Mouse (Mus musculus) MEL (cell line): ENCODE data around the gene Utrn. TPM values are rescaled to one million over a fixed set of nuclear protein-coding genes. Genes with fewer than 3 reads are reported as not detected.
A peak's percentile ranks its signal among the peaks of the same experiment; 100 is the strongest.

Experiments
- DNase-seq: peaks from one replicate; pipeline ENCODE4 v3.0.0; 2011; ENCODE audit warnings: low read depth, low spot score
- H3K27ac ChIP-seq: 2 replicates; pipeline ENCODE4 v1.5.1; 2012; ENCODE audit warnings: low read depth, mild to moderate bottlenecking, control low read depth, low read length, moderate library complexity; ENCODE audit not compliant: control insufficient read depth
- H3K27me3 ChIP-seq, 2 experiments: fragments of 150-350 bp in 1 of 2; sonication (generic) in 1 of 2; 2 replicates each; pipeline ENCODE4 v1.6.1; 2012; ENCODE audit warnings: low read length in 2 of 2, mild to moderate bottlenecking in 2 of 2, improper control_type of control experiment in 1 of 2, moderate library complexity in 1 of 2; ENCODE audit not compliant: insufficient read depth in 2 of 2, control insufficient read depth in 1 of 2
- H3K36me3 ChIP-seq, 2 experiments: 2 replicates each; pipeline ENCODE4 v1.6.1; 2012 to 2014; ENCODE audit warnings: low read length in 2 of 2, improper control_type of control experiment in 1 of 2, inconsistent platforms in 1 of 2, mild to moderate bottlenecking in 1 of 2; ENCODE audit not compliant: insufficient read depth in 2 of 2, control insufficient read depth in 1 of 2
- H3K4me1 ChIP-seq, 2 experiments: fragments of 150-350 bp in 1 of 2; sonication (generic) in 1 of 2; 2 replicates each; pipeline ENCODE4 v1.6.1; 2012; ENCODE audit warnings: low read length in 2 of 2, improper control_type of control experiment in 1 of 2, mild to moderate bottlenecking in 1 of 2; ENCODE audit not compliant: insufficient read depth in 2 of 2, control insufficient read depth in 1 of 2
- H3K4me3 ChIP-seq, 2 experiments: fragments of 150-350 bp in 1 of 2; sonication (generic) in 1 of 2; 2 replicates each; pipeline ENCODE4 v1.5.1; 2012; ENCODE audit warnings: low read depth in 2 of 2, low read length in 2 of 2, mild to moderate bottlenecking in 2 of 2, moderate library complexity in 2 of 2, control low read depth in 1 of 2, improper control_type of control experiment in 1 of 2; ENCODE audit not compliant: control insufficient read depth in 1 of 2, insufficient read depth in 1 of 2
- H3K79me2 ChIP-seq: 2 replicates; pipeline ENCODE4 v1.6.1; 2012; ENCODE audit warnings: mild to moderate bottlenecking, low read length, moderate library complexity; ENCODE audit not compliant: control insufficient read depth, poor library complexity, insufficient read depth
- H3K9ac ChIP-seq: 2 replicates; pipeline ENCODE4 v1.6.1; 2012; ENCODE audit warnings: low read depth, mild to moderate bottlenecking, control low read depth, low read length, moderate library complexity; ENCODE audit not compliant: control insufficient read depth, poor library complexity, severe bottlenecking
- H3K9me3 ChIP-seq: fragments of 150-350 bp; sonication (generic); replicated peaks from 2 replicates; pipeline ENCODE4 v1.6.1; 2012; ENCODE audit warnings: mild to moderate bottlenecking, low read length, improper control_type of control experiment, moderate library complexity; ENCODE audit not compliant: insufficient read depth
- BHLHE40 ChIP-seq: IDR thresholded peaks from 2 replicates; pipeline ENCODE4 v1.6.1; 2012; ENCODE audit warnings: low read depth, mild to moderate bottlenecking, inconsistent platforms, low read length, improper control_type of control experiment, borderline replicate concordance
- CHD2 ChIP-seq: IDR thresholded peaks from 2 replicates; pipeline ENCODE4 v1.6.1; 2011; ENCODE audit warnings: low read length, improper control_type of control experiment
- E2F4 ChIP-seq: IDR thresholded peaks from 2 replicates; pipeline ENCODE4 v1.6.1; 2011; ENCODE audit warnings: low read depth, low read length, improper control_type of control experiment, borderline replicate concordance
- ELF1 ChIP-seq: IDR thresholded peaks from 2 replicates; pipeline ENCODE4 v1.6.1; 2014; ENCODE audit warnings: low read depth, mild to moderate bottlenecking, inconsistent platforms, low read length, improper control_type of control experiment, moderate library complexity
- EP300 ChIP-seq, 2 experiments: IDR thresholded peaks; 2 replicates each; pipeline ENCODE4 v1.6.1; 2011; ENCODE audit warnings: improper control_type of control experiment in 2 of 2, low read length in 2 of 2, low read depth in 1 of 2, mild to moderate bottlenecking in 1 of 2
- ETS1 ChIP-seq: IDR thresholded peaks from 2 replicates; pipeline ENCODE4 v1.6.1; 2012; ENCODE audit warnings: low read depth, mild to moderate bottlenecking, inconsistent platforms, low read length, improper control_type of control experiment, moderate library complexity
- GATA1 ChIP-seq: IDR thresholded peaks from 2 replicates; pipeline ENCODE4 v1.6.1; 2011; ENCODE audit warnings: low read depth, low read length, improper control_type of control experiment
- HCFC1 ChIP-seq: IDR thresholded peaks from 2 replicates; pipeline ENCODE4 v1.6.1; 2012; ENCODE audit warnings: low read depth, mild to moderate bottlenecking, inconsistent platforms, low read length, improper control_type of control experiment, moderate library complexity
- KAT2A ChIP-seq: conservative IDR thresholded peaks from 2 replicates; pipeline ENCODE4 v1.6.1; 2012; ENCODE audit warnings: low read depth, low read length, improper control_type of control experiment, inconsistent platforms
- MAX ChIP-seq: IDR thresholded peaks from 2 replicates; pipeline ENCODE4 v1.6.1; 2011; ENCODE audit warnings: low read length, improper control_type of control experiment
- MAZ ChIP-seq: IDR thresholded peaks from 2 replicates; pipeline ENCODE4 v1.6.1; 2012; ENCODE audit warnings: low read depth, mild to moderate bottlenecking, inconsistent platforms, low read length, improper control_type of control experiment
- MEF2A ChIP-seq: IDR thresholded peaks from 2 replicates; pipeline ENCODE4 v1.6.1; 2014; ENCODE audit warnings: low read depth, mild to moderate bottlenecking, inconsistent platforms, low read length, improper control_type of control experiment; ENCODE audit not compliant: poor library complexity, insufficient replicate concordance, severe bottlenecking; ENCODE audit errors: extremely low read depth
- MXI1 ChIP-seq: IDR thresholded peaks from 2 replicates; pipeline ENCODE4 v1.6.1; 2011; ENCODE audit warnings: mild to moderate bottlenecking, low read depth, low read length, improper control_type of control experiment
- MYC ChIP-seq: IDR thresholded peaks from 2 replicates; pipeline ENCODE4 v1.6.1; 2011; ENCODE audit warnings: low read depth, mild to moderate bottlenecking, low read length, improper control_type of control experiment, moderate library complexity
- NRF1 ChIP-seq: IDR thresholded peaks from 2 replicates; pipeline ENCODE4 v1.6.1; 2014; ENCODE audit warnings: low read depth, mild to moderate bottlenecking, inconsistent platforms, low read length, improper control_type of control experiment, moderate library complexity; ENCODE audit not compliant: poor library complexity, insufficient read depth, severe bottlenecking
- POLR2AphosphoS2 ChIP-seq: IDR thresholded peaks from 2 replicates; pipeline ENCODE4 v1.6.1; 2011; ENCODE audit warnings: low read length, improper control_type of control experiment
- POLR2AphosphoS5 ChIP-seq: IDR thresholded peaks from 2 replicates; pipeline ENCODE4 v1.6.1; 2012; ENCODE audit warnings: low read depth, borderline replicate concordance, mild to moderate bottlenecking, inconsistent platforms, low read length, moderate library complexity, mixed read lengths
- RAD21 ChIP-seq: IDR thresholded peaks from 2 replicates; pipeline ENCODE4 v1.6.1; 2011; ENCODE audit warnings: mild to moderate bottlenecking, low read depth, low read length, improper control_type of control experiment
- RCOR1 ChIP-seq: IDR thresholded peaks from 2 replicates; pipeline ENCODE4 v1.6.1; 2012; ENCODE audit warnings: low read depth, mild to moderate bottlenecking, inconsistent platforms, low read length, improper control_type of control experiment
- SIN3A ChIP-seq: IDR thresholded peaks from 2 replicates; pipeline ENCODE4 v1.6.1; 2012; ENCODE audit warnings: low read length, improper control_type of control experiment, inconsistent platforms
- TBP ChIP-seq: IDR thresholded peaks from 2 replicates; pipeline ENCODE4 v1.8.0; 2011; ENCODE audit warnings: low read depth, low read length, improper control_type of control experiment
- TCF12 ChIP-seq: IDR thresholded peaks from 2 replicates; pipeline ENCODE4 v1.6.1; 2014; ENCODE audit warnings: low read depth, mild to moderate bottlenecking, inconsistent platforms, low read length, improper control_type of control experiment, moderate library complexity
- UBTF ChIP-seq: IDR thresholded peaks from 2 replicates; pipeline ENCODE4 v1.6.1; 2012; ENCODE audit warnings: low read depth, mild to moderate bottlenecking, inconsistent platforms, low read length, improper control_type of control experiment, moderate library complexity, borderline replicate concordance; ENCODE audit not compliant: insufficient read depth
- USF1 ChIP-seq: IDR thresholded peaks from 2 replicates; pipeline ENCODE4 v1.6.1; 2014; ENCODE audit warnings: low read depth, mild to moderate bottlenecking, inconsistent platforms, low read length, improper control_type of control experiment, moderate library complexity
- USF2 ChIP-seq, 2 experiments: IDR thresholded peaks; 2 replicates each; pipeline ENCODE4 v1.6.1; 2011 to 2012; ENCODE audit warnings: improper control_type of control experiment in 2 of 2, low read length in 2 of 2, borderline replicate concordance in 1 of 2, inconsistent platforms in 1 of 2, low read depth in 1 of 2, mild to moderate bottlenecking in 1 of 2; ENCODE audit not compliant: insufficient read depth in 1 of 2
- ZKSCAN1 ChIP-seq: IDR thresholded peaks from 2 replicates; pipeline ENCODE4 v1.6.1; 2012; ENCODE audit warnings: low read depth, mild to moderate bottlenecking, inconsistent platforms, low read length, improper control_type of control experiment, moderate library complexity
- polyA plus RNA-seq, 2 experiments: library from polyadenylated mRNA; stranded (reverse) in 1 of 2; unstranded in 1 of 2; fragments of >175 nt in 1 of 2; fragments of >200 nt in 1 of 2; gene quantifications; 2 replicates each; pipeline versions ENCODE4 v1.2.1 to v1.2.4; 2012; ENCODE audit warnings: low replicate concordance in 2 of 2, low read depth in 1 of 2; ENCODE audit not compliant: insufficient read length in 2 of 2, insufficient read depth in 1 of 2, missing spikeins in 1 of 2
- total RNA-seq: library from RNA; depleted of rRNA; stranded (reverse); fragments of 300-350 nt; gene quantifications from 2 replicates; pipeline ENCODE4 v1.2.3, GENCODE M21; 2012

The Utrn gene
- total and polyA plus RNA-seq, 3 experiments: 2.3 to 4.3 TPM; not detected in 1

- no peak overlapping the region for H3K9ac ChIP-seq
- TF ChIP-seq MEF2A (no peak), UBTF (no peak), USF2 (IDR thresholded peaks at IDR 0.05; ENCODE audit: borderline replicate concordance in 1 of 2, insufficient read depth in 1 of 2, low read depth in 1 of 2, low read length in 2 of 2) (no peak), BHLHE40 (no peak), RCOR1 (no peak), E2F4 (no peak), USF1 (no peak), POLR2AphosphoS5 (no peak), CHD2 (no peak), KAT2A (no peak), POLR2AphosphoS2 (no peak), TBP (no peak), GATA1 (no peak), ELF1 (no peak), ZKSCAN1 (no peak)
- H3K36me3 ChIP-seq: peaks cover 0 to 13% of the 10 kb centered on the region in 2 experiments; a peak in 2 of 4 replicates
- H3K4me1 ChIP-seq: peaks cover 3 to 7% of the 10 kb centered on the region in 2 experiments
- H3K9me3 ChIP-seq: no peaks in the 10 kb centered on the region
- no peak overlapping the region for H3K27ac ChIP-seq
- no peak overlapping the region for H3K4me3 ChIP-seq
- DNase-seq: no peak
- no peaks in the 10 kb centered on the region for H3K79me2 ChIP-seq
- no peaks in the 10 kb centered on the region for H3K27me3 ChIP-seq
Observed at GRCm38 (mm10) chr10:12633965-12634364, 235.2 kb downstream of the Utrn start.

- DNase-seq: peak; percentile 74
- TF ChIP-seq UBTF (no peak), MAX (peak; percentile 53; the same call in 1 of the 2 replicates), POLR2AphosphoS5 (no peak), SIN3A (peak; percentile 47; the same call in 1 of the 2 replicates), GATA1 (peak; percentile 42; the same call in 1 of the 2 replicates), RAD21 (no peak), MAZ (peak; percentile 70; the same call in 1 of the 2 replicates), KAT2A (0 out of 2 replicates have a peak, but pooled peaks have one; percentile 19), MYC (peak; percentile 88; the same call in 1 of the 2 replicates), RCOR1 (peak; percentile 42; the same call in 1 of the 2 replicates), HCFC1 (0 out of 2 replicates have a peak, but pooled peaks have one; percentile 20), ETS1 (peak; percentile 67), ELF1 (peak; percentile 53; the same call in 1 of the 2 replicates), NRF1 (no peak), CHD2 (no peak), MXI1 (peak; percentile 71; the same call in 1 of the 2 replicates), TCF12 (peak; percentile 42; the same call in 1 of the 2 replicates), EP300 (IDR thresholded peaks at IDR 0.05; ENCODE audit: low read depth in 1 of 2, low read length in 2 of 2) (peak; percentile 31 to 55; a peak in 2 of 4 replicates)
- H3K27me3 ChIP-seq: no peaks in the 10 kb centered on the region
- H3K36me3 ChIP-seq: peaks cover 0 to 13% of the 10 kb centered on the region in 2 experiments; a peak in 2 of 4 replicates
- H3K27ac ChIP-seq: peak overlapping the region; percentile 55; the same call in 1 of the 2 replicates
- H3K79me2 ChIP-seq: no peaks in the 10 kb centered on the region
- no peaks in the 10 kb centered on the region for H3K9me3 ChIP-seq
- H3K9ac ChIP-seq: peak overlapping the region; percentile 50
- peak overlapping the region in 1 of 2 experiments; percentile 6; a peak in 1 of 4 replicates for H3K4me3 ChIP-seq
- peaks cover 3 to 7% of the 10 kb centered on the region in 2 experiments for H3K4me1 ChIP-seq
Observed at GRCm38 (mm10) chr10:12630933-12631332, 238.2 kb downstream of the Utrn start.
